9 mouse cellular contexts compared by ENCODE assay signal in genomic region chr16:18798841-18799240, GRCm38 (mm10). TPM values are rescaled to one million over a fixed set of nuclear protein-coding genes. Genes with fewer than 3 reads are reported as not detected.
A peak's percentile ranks its signal among the peaks of the same experiment; 100 is the strongest.
DNase-seq lines count a peak whose midpoint lies in the region; ATAC-seq and TF ChIP-seq lines count a peak whose summit lies in the region.
"Had no signal": no experiment of that assay in that cellular context is flagged by ENCODE, and none has a peak within 500 bp of the region (broad histone marks: within the 10 kb centered on the region; RNA-seq: fewer than 3 reads in every experiment).

No protein-coding gene starts in this region.

- peak; percentile 39 to 70 for DNase-seq in heart, adult 18-20 months
- no peak for DNase-seq in heart, embryonic 10.5 days (ENCODE audit: low spot score)
- DNase-seq in ES-E14 (ENCODE audit: low read depth, low spot score): no peak
- peak; percentile 51 for DNase-seq in embryo, embryonic 10.5 days (ENCODE audit: low spot score)
- peak; percentile 59 to 67 for DNase-seq in heart, postnatal 14 days
- DNase-seq in layer of hippocampus, adult 9-11 months: peak; percentile 42
- peak; percentile 89 for DNase-seq in midbrain, embryonic 11.5 days (ENCODE audit: low spot score, missing footprints)
- DNase-seq in spleen, postnatal 14 days (ENCODE audit: low spot score in 2 of 2): no peak

- no peaks in the 10 kb centered on the region for H3K27me3 ChIP-seq in heart, embryonic 10.5 days (ENCODE audit: insufficient read depth, poor library complexity, severe bottlenecking)
- no peaks in the 10 kb centered on the region for H3K27me3 ChIP-seq in midbrain, embryonic 11.5 days (ENCODE audit: control insufficient read depth, insufficient read depth, low read length)
- H3K27me3 ChIP-seq: limb, embryonic 13.5 days had no signal

- peaks cover 83% of the 10 kb centered on the region for H3K36me3 ChIP-seq in heart, embryonic 10.5 days
- peaks cover 50% of the 10 kb centered on the region for H3K36me3 ChIP-seq in ES-E14 (ENCODE audit: control insufficient read depth, insufficient read depth, low read length, poor library complexity, severe bottlenecking)
- peaks cover 17% of the 10 kb centered on the region for H3K36me3 ChIP-seq in midbrain, embryonic 11.5 days (ENCODE audit: control insufficient read depth, insufficient read depth, low read length)

- in situ Hi-C loops in ES-E14 (cut with MboI; ENCODE audit: low sequenced_read_pairs in 2 of 2, unreplicated experiment in 2 of 2): loop anchor here (10.0 kb wide), 1 partner anchor 104 kb away; no protein-coding TSS in a partner anchor

- H3K4me3 ChIP-seq in heart, embryonic 10.5 days: no peak overlapping the region
- H3K4me3 ChIP-seq in ES-E14 (ENCODE audit: insufficient read depth in 1 of 2, low read depth in 1 of 2, low read length in 2 of 2, poor library complexity in 1 of 2, severe bottlenecking in 1 of 2): no peak overlapping the region
- H3K4me3 ChIP-seq in midbrain, embryonic 11.5 days (ENCODE audit: low read depth, low read length): no peak overlapping the region
- H3K4me3 ChIP-seq: limb, embryonic 13.5 days had no signal

- H3K4me2 ChIP-seq in midbrain, embryonic 11.5 days: no peak overlapping the region
- H3K4me2 ChIP-seq: limb, embryonic 13.5 days had no signal

- no peak for ATAC-seq in midbrain, embryonic 11.5 days (ENCODE audit: low FRiP score)

- no peak overlapping the region for H3K27ac ChIP-seq in heart, embryonic 10.5 days
- no peak overlapping the region for H3K27ac ChIP-seq in ES-E14 (ENCODE audit: insufficient read depth, low read depth, low read length, poor library complexity, severe bottlenecking)
- no peak overlapping the region for H3K27ac ChIP-seq in midbrain, embryonic 11.5 days (ENCODE audit: low read depth, low read length)
- H3K27ac ChIP-seq: limb, embryonic 13.5 days had no signal

- H3K9ac ChIP-seq in ES-E14 (ENCODE audit: insufficient read depth, low read depth, low read length, poor library complexity, severe bottlenecking): no peak overlapping the region
- H3K9ac ChIP-seq in midbrain, embryonic 11.5 days (ENCODE audit: low read length): no peak overlapping the region
- H3K9ac ChIP-seq: limb, embryonic 13.5 days had no signal

- 73% methylated on average over 2 of the region's 2 CpGs for whole genome bisulfite sequencing in heart, embryonic 10.5 days
- WGBS in midbrain, embryonic 11.5 days: 67% methylated on average over 2 of the region's 2 CpGs

- no peaks in the 10 kb centered on the region for H3K9me3 ChIP-seq in heart, embryonic 10.5 days
- no peaks in the 10 kb centered on the region for H3K9me3 ChIP-seq in ES-E14 (ENCODE audit: control insufficient read depth, insufficient read depth, low read depth, low read length)
- no peaks in the 10 kb centered on the region for H3K9me3 ChIP-seq in midbrain, embryonic 11.5 days (ENCODE audit: control insufficient read depth, low read length)
- H3K9me3 ChIP-seq: limb, embryonic 13.5 days had no signal

- no peaks in the 10 kb centered on the region for H3K4me1 ChIP-seq in heart, embryonic 10.5 days
- no peaks in the 10 kb centered on the region for H3K4me1 ChIP-seq in ES-E14 (ENCODE audit: control insufficient read depth in 2 of 2, insufficient read depth in 2 of 2, low read length in 2 of 2, poor library complexity in 1 of 2)
- no peaks in the 10 kb centered on the region for H3K4me1 ChIP-seq in midbrain, embryonic 11.5 days (ENCODE audit: control insufficient read depth, insufficient read depth, low read length)
- H3K4me1 ChIP-seq: limb, embryonic 13.5 days had no signal

- intact Hi-C loops in heart, postnatal 14 days (cut with DNase I): loop anchor here (1.0 to 5.0 kb wide), 2 partner anchors 103 to 172 kb away; partner anchors contain the start of genes Gm49601 and Sept5

TF ChIP-seq in ES-E14, 5 proteins besides CTCF, POLR2A, EP300 and RAD21:
- 0 out of 2 replicates have a peak, but pooled peaks have one; percentile 46 for TF ChIP-seq ZC3H11A (IDR thresholded peaks at IDR 0.05; ENCODE audit: borderline replicate concordance, low read depth, low read length)
- no peak for TF ChIP-seq MAFK (IDR thresholded peaks at IDR 0.05; ENCODE audit: insufficient read depth, low read depth, low read length)

RNA-seq across cellular contexts. Expression of gene Ufd1, which starts 12.7 kb away (rescaled TPM):
- total RNA-seq in heart, adult 18-20 months (2021): 10 to 100 TPM; 52.6 to 55.1 TPM
- polyA plus RNA-seq in heart, embryonic 10.5 days (2016; fragmentation: Nextera tagmentation; extraction: Ambion mirVana): 77.4 and 85.2 TPM in 2 replicates
- total RNA-seq in ES-E14 (2012; rRNA removed): 49.0 and 49.2 TPM in 2 replicates
- 10 to 100 TPM; 56.5 to 61.4 TPM for total RNA-seq in heart, postnatal 14 days (2021)
- polyA plus RNA-seq in midbrain, embryonic 11.5 days (2014; fragmentation: Nextera tagmentation; extraction: Ambion mirVana): 72.2 and 87.9 TPM in 2 replicates

RNA-seq across cellular contexts. Expression of gene Cdc45, which starts 12.9 kb away (rescaled TPM):
- total RNA-seq in heart, adult 18-20 months (2021): 1 to 10 TPM; 2.1 to 3.2 TPM
- polyA plus RNA-seq in heart, embryonic 10.5 days (2016; fragmentation: Nextera tagmentation; extraction: Ambion mirVana): 50.8 and 58.4 TPM in 2 replicates
- total RNA-seq in ES-E14 (2012; rRNA removed): 52.5 and 53.5 TPM in 2 replicates
- 1 to 10 TPM; 4.9 to 5.0 TPM for total RNA-seq in heart, postnatal 14 days (2021)
- polyA plus RNA-seq in midbrain, embryonic 11.5 days (2014; fragmentation: Nextera tagmentation; extraction: Ambion mirVana): 58.1 and 61.7 TPM in 2 replicates

RNA-seq across cellular contexts. Expression of gene Cldn5, which starts 22.2 kb away (rescaled TPM):
- total RNA-seq in heart, adult 18-20 months (2021): 10 to 100 TPM; 15.4 to 22.7 TPM
- polyA plus RNA-seq in heart, embryonic 10.5 days (2016; fragmentation: Nextera tagmentation; extraction: Ambion mirVana): 3.2 and 18.4 TPM in 2 replicates
- total RNA-seq in ES-E14 (2012; rRNA removed): 2.5 and 9.1 TPM in 2 replicates
- 10 to 100 TPM; 52.8 to 62.4 TPM for total RNA-seq in heart, postnatal 14 days (2021)
- 28.5 and 30.3 TPM in 2 replicates for polyA plus RNA-seq in midbrain, embryonic 11.5 days (2014; fragmentation: Nextera tagmentation; extraction: Ambion mirVana)

RNA-seq across cellular contexts. Expression of gene 2510002D24Rik, which starts 37.5 kb away (rescaled TPM):
- total RNA-seq in heart, adult 18-20 months (2021): 10 to 100 TPM; 26.0 to 30.1 TPM
- polyA plus RNA-seq in heart, embryonic 10.5 days (2016; fragmentation: Nextera tagmentation; extraction: Ambion mirVana): 41.3 and 47.4 TPM in 2 replicates
- total RNA-seq in ES-E14 (2012; rRNA removed): 10.5 and 14.6 TPM in 2 replicates
- total RNA-seq in heart, postnatal 14 days (2021): 10 to 100 TPM; 18.3 to 19.2 TPM
- 16.1 TPM in 2 replicates for polyA plus RNA-seq in midbrain, embryonic 11.5 days (2014; fragmentation: Nextera tagmentation; extraction: Ambion mirVana)

RNA-seq across cellular contexts. Expression of gene Gm28539, which starts 37.5 kb away (rescaled TPM):
- 1 to 10 TPM in 1 of 2 experiments, not detected in 1; 1.9 TPM for total RNA-seq in heart, adult 18-20 months (2021)
- not detected in 2 replicates for polyA plus RNA-seq in heart, embryonic 10.5 days (2016; fragmentation: Nextera tagmentation; extraction: Ambion mirVana)
- 1.4 TPM in 1 of 2 replicates, not detected in the other for total RNA-seq in ES-E14 (2012; rRNA removed)
- not detected for total RNA-seq in heart, postnatal 14 days (2021)
- polyA plus RNA-seq in midbrain, embryonic 11.5 days (2014; fragmentation: Nextera tagmentation; extraction: Ambion mirVana): not detected in 2 replicates
- polyA plus RNA-seq: limb, embryonic 13.5 days had no signal

Comparison
In these comparisons a context has a peak if more than half of its experiments do, and no peak if none do; other contexts are left out.
1. DNase-seq: peak in heart, adult 18-20 months (2 of 2), embryo, embryonic 10.5 days (single experiment), heart, postnatal 14 days (2 of 2), layer of hippocampus, adult 9-11 months (single experiment) and midbrain, embryonic 11.5 days (single experiment); none in heart, embryonic 10.5 days (single experiment), ES-E14 (single experiment) and spleen, postnatal 14 days (0 of 2).